Mouse (Mus musculus): ENCODE data around the gene E130308A19Rik. TPM values are rescaled to one million over a fixed set of nuclear protein-coding genes. Genes with fewer than 3 reads are reported as not detected.

Gene E130308A19Rik
- polyA plus RNA-seq, 1 experiment, result 3.0 TPM

- Histone ChIP-seq H3K36me3 (ENCODE audit: control insufficient read depth, insufficient read depth) (no peaks in the 10 kb centered on the region), H3K4me3 (no peak overlapping the region), H3K4me2 (ENCODE audit: low read depth) (no peak overlapping the region), H3K79me2 (ENCODE audit: control insufficient read depth, insufficient read depth) (no peaks in the 10 kb centered on the region), H3K27me3 (ENCODE audit: control insufficient read depth, insufficient read depth, insufficient read length) (no peaks in the 10 kb centered on the region), H3ac (ENCODE audit: control insufficient read depth, insufficient read length) (no peak overlapping the region)
- no peak for TF ChIP-seq REST (IDR thresholded peaks at IDR 0.05; ENCODE audit: insufficient read depth, insufficient read length)
- TF ChIP-seq TCF12 (IDR thresholded peaks at IDR 0.05; ENCODE audit: insufficient read depth, poor library complexity, severe bottlenecking), result no peak
- no peak for TF ChIP-seq MYOD1 (IDR thresholded peaks at IDR 0.05; ENCODE audit: control insufficient read depth in 1 of 3, insufficient read length in 2 of 3, low read depth in 2 of 3)
- TF ChIP-seq SRF (IDR thresholded peaks at IDR 0.05; ENCODE audit: control insufficient read depth, insufficient read length, low read depth), result no peak
- TF ChIP-seq CEBPB (IDR thresholded peaks at IDR 0.05; ENCODE audit: insufficient read depth, poor library complexity, severe bottlenecking), result no peak
- no peak for TF ChIP-seq MYOG (IDR thresholded peaks at IDR 0.05; ENCODE audit: control insufficient read depth in 1 of 3, insufficient read depth in 1 of 3, insufficient read length in 2 of 3, low read depth in 2 of 3)
- TF ChIP-seq USF1 (IDR thresholded peaks at IDR 0.05; ENCODE audit: low read depth), result no peak
- TF ChIP-seq POLR2A (IDR thresholded peaks at IDR 0.05; ENCODE audit: insufficient read length, low read depth), result no peak
- no peak for TF ChIP-seq E2F4 (IDR thresholded peaks at IDR 0.05; ENCODE audit: insufficient read depth)
- no peak for TF ChIP-seq POLR2AphosphoS2 (IDR thresholded peaks at IDR 0.05; ENCODE audit: insufficient read length, low read depth)
- TF ChIP-seq TCF3 (IDR thresholded peaks at IDR 0.05; ENCODE audit: insufficient read length, low read depth), result no peak
- no peak for TF ChIP-seq MAX (IDR thresholded peaks at IDR 0.05; ENCODE audit: low read depth)
These were observed 89.5 kb downstream of the E130308A19Rik start for GRCm38 (mm10) chr4:59715531-59715930.

DNA sequence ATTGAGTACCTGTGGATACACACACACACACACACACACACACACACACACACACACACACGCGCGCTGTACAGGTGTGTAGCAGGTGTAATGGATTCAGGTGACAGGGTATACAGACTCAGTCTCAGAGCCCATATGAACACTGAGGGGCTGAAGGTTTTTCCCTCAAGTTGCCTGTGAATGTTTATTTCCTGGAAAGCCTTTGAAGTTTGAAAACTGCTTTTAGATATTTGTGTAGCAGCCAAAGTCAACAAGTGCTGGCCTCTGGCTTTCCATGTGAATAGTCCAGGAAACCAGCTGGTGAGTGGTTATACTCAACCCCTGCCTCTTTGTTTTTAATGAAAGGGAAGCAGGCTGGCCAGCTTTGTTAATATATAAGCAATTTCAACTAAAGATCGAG lies 91.3 kb downstream of the E130308A19Rik start:
- no peaks in the 10 kb centered on the region for H3K79me2 ChIP-seq (ENCODE audit: control insufficient read depth, insufficient read depth)
- no peaks in the 10 kb centered on the region for H3K36me3 ChIP-seq (ENCODE audit: control insufficient read depth, insufficient read depth)
- no peaks in the 10 kb centered on the region for H3K27me3 ChIP-seq (ENCODE audit: control insufficient read depth, insufficient read depth, insufficient read length)
- H3K4me3 ChIP-seq, result no peak overlapping the region
- no peak overlapping the region for H3ac ChIP-seq (ENCODE audit: control insufficient read depth, insufficient read length)
- no peak overlapping the region for H3K4me2 ChIP-seq (ENCODE audit: low read depth)
- TF ChIP-seq CEBPB (IDR thresholded peaks at IDR 0.05; ENCODE audit: insufficient read depth, poor library complexity, severe bottlenecking), result no peak
- no peak for TF ChIP-seq MAX (IDR thresholded peaks at IDR 0.05; ENCODE audit: low read depth)
- no peak for TF ChIP-seq TCF12 (IDR thresholded peaks at IDR 0.05; ENCODE audit: insufficient read depth, poor library complexity, severe bottlenecking)
- TF ChIP-seq E2F4 (IDR thresholded peaks at IDR 0.05; ENCODE audit: insufficient read depth), result no peak

- no peak for TF ChIP-seq REST (IDR thresholded peaks at IDR 0.05; ENCODE audit: insufficient read depth, insufficient read length)
- Histone ChIP-seq H3K79me2 (ENCODE audit: control insufficient read depth, insufficient read depth) (no peaks in the 10 kb centered on the region), H3ac (ENCODE audit: control insufficient read depth, insufficient read length) (no peak overlapping the region), H3K36me3 (ENCODE audit: control insufficient read depth, insufficient read depth) (no peaks in the 10 kb centered on the region), H3K4me2 (ENCODE audit: low read depth) (no peak overlapping the region), H3K4me3 (no peak overlapping the region), H3K27me3 (ENCODE audit: control insufficient read depth, insufficient read depth, insufficient read length) (no peaks in the 10 kb centered on the region)
These were observed 92.5 kb downstream of the E130308A19Rik start for GRCm38 (mm10) chr4:59718542-59718941.

GRCm38 (mm10) chr4:59719481-59720355 lies 93.7 kb downstream of the E130308A19Rik start:
- no peak for TF ChIP-seq TCF12 (IDR thresholded peaks at IDR 0.05; ENCODE audit: insufficient read depth, poor library complexity, severe bottlenecking)
- no peak for TF ChIP-seq REST (IDR thresholded peaks at IDR 0.05; ENCODE audit: insufficient read depth, insufficient read length)
- no peak for TF ChIP-seq E2F4 (IDR thresholded peaks at IDR 0.05; ENCODE audit: insufficient read depth)
- no peak for TF ChIP-seq MAX (IDR thresholded peaks at IDR 0.05; ENCODE audit: low read depth)
- no peak for TF ChIP-seq MYOG (IDR thresholded peaks at IDR 0.05; ENCODE audit: control insufficient read depth in 1 of 3, insufficient read depth in 1 of 3, insufficient read length in 2 of 3, low read depth in 2 of 3)
- no peak for TF ChIP-seq TCF3 (IDR thresholded peaks at IDR 0.05; ENCODE audit: insufficient read length, low read depth)
- no peaks in the 10 kb centered on the region for H3K27me3 ChIP-seq (ENCODE audit: control insufficient read depth, insufficient read depth, insufficient read length)
- no peak overlapping the region for H3K4me3 ChIP-seq
- H3K36me3 ChIP-seq (ENCODE audit: control insufficient read depth, insufficient read depth), result no peaks in the 10 kb centered on the region
- H3ac ChIP-seq (ENCODE audit: control insufficient read depth, insufficient read length), result no peak overlapping the region
- H3K79me2 ChIP-seq (ENCODE audit: control insufficient read depth, insufficient read depth), result no peaks in the 10 kb centered on the region
- no peak overlapping the region for H3K4me2 ChIP-seq (ENCODE audit: low read depth)

DNA sequence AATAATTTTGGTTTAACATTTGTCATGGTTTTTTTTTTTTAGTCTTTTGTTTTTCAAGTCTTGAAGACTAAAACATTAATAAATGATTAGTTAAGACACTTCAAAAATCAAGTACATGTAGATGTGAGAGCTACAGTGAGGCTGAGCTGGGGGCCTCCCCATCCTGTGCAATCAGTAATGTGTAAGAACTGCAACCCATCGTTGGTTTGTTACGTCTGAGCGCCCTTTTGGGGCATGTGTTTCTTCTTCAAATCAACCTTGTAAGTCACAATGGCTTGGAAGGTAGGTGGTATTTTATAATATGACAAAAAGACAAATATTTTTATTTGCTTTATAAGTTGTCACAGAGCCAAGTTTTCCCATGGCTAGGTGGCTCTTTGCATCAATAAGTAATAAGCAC lies 95.8 kb downstream of the E130308A19Rik start:
- Histone ChIP-seq H3K4me3 (no peak overlapping the region), H3ac (ENCODE audit: control insufficient read depth, insufficient read length) (no peak overlapping the region), H3K36me3 (ENCODE audit: control insufficient read depth, insufficient read depth) (no peaks in the 10 kb centered on the region), H3K79me2 (ENCODE audit: control insufficient read depth, insufficient read depth) (no peaks in the 10 kb centered on the region), H3K4me2 (ENCODE audit: low read depth) (no peak overlapping the region), H3K27me3 (ENCODE audit: control insufficient read depth, insufficient read depth, insufficient read length) (no peaks in the 10 kb centered on the region)
- no peak for TF ChIP-seq E2F4 (IDR thresholded peaks at IDR 0.05; ENCODE audit: insufficient read depth)
- TF ChIP-seq TCF3 (IDR thresholded peaks at IDR 0.05; ENCODE audit: insufficient read length, low read depth), result no peak
- TF ChIP-seq CEBPB (IDR thresholded peaks at IDR 0.05; ENCODE audit: insufficient read depth, poor library complexity, severe bottlenecking), result no peak
- no peak for TF ChIP-seq MYOG (IDR thresholded peaks at IDR 0.05; ENCODE audit: control insufficient read depth in 1 of 3, insufficient read depth in 1 of 3, insufficient read length in 2 of 3, low read depth in 2 of 3)
- no peak for TF ChIP-seq REST (IDR thresholded peaks at IDR 0.05; ENCODE audit: insufficient read depth, insufficient read length)
- no peak for TF ChIP-seq SRF (IDR thresholded peaks at IDR 0.05; ENCODE audit: control insufficient read depth, insufficient read length, low read depth)
- no peak for TF ChIP-seq USF1 (IDR thresholded peaks at IDR 0.05; ENCODE audit: low read depth)
- TF ChIP-seq TCF12 (IDR thresholded peaks at IDR 0.05; ENCODE audit: insufficient read depth, poor library complexity, severe bottlenecking), result no peak
- no peak for TF ChIP-seq POLR2AphosphoS2 (IDR thresholded peaks at IDR 0.05; ENCODE audit: insufficient read length, low read depth)
- TF ChIP-seq MYOD1 (IDR thresholded peaks at IDR 0.05; ENCODE audit: control insufficient read depth in 1 of 3, insufficient read length in 2 of 3, low read depth in 2 of 3), result no peak
- TF ChIP-seq POLR2A (IDR thresholded peaks at IDR 0.05; ENCODE audit: insufficient read length, low read depth), result no peak

All from myocyte (in vitro differentiated cells).